Mouse (Mus musculus) left cerebral cortex, adult 11 months (tissue): ENCODE results near the gene Nrxn3.

Experiments used
- DNase-seq: peaks from one replicate; pipeline ENCODE4 v3.0.0; 2022; ENCODE audit warnings: low spot score

The Nrxn3 gene

DNA sequence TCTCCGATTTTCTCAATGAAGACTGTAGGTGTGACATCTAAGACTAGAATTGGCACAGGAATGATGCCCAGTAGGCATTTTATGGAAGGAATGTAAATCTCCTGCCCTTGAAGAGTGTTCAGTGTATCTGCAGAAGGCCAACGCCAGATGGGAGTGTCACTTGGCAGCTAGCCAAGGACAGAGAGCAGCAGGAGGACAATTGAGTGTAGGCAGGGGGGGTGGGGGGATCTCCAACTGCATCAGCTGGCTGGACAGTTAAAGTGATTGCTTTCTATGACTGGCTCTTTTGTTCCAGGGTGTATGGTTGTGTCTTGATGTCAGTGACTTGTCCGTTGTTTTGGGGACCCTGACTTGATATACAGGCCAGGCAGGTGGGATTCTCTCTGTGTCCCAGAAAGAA is 326.6 kb downstream of the Nrxn3 start:
- no peak for DNase-seq

GRCm38 (mm10) chr12:89049686-89050085 is 327.0 kb downstream of the Nrxn3 start:
- DNase-seq = no peak

- DNase-seq = no peak
Observed at GRCm38 (mm10) chr12:89072436-89072835, 349.8 kb downstream of the Nrxn3 start.

GRCm38 (mm10) chr12:89073167-89073743 is 350.6 kb downstream of the Nrxn3 start:
- no peak for DNase-seq

DNA sequence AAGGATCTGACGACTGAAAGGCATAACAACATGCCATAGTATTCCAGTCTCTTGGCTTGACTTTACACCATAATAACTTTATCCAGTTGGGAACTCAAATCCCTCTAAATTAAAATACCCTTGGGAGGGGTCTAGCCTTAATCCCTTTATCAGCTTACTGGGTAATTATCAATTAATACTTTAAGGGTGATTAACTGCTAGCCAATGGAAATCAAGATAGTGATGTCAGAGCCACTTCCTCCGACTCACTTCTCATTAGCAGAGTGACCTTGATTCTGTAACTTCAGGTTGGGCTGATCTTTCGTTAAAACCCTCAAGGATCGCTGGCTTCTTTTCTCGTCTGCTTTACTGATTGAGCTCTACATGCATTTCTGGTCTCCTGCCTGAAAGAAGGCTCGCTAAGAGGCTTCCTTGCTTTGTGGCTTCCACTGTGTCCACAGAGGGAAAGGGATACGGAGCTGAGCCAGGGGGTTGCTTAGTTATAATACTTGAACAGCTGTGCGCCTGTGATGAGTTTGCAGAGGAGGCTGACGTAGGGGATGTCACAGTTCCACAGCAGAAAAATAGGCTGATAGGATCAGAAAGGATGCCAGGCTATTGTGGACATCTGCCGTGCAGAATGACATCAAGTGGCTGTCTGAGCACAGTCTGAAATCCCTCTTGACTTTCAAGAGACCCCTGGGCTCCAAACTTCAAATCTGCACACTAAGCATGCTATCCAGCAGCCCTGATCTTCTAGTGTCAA is 352.0 kb downstream of the Nrxn3 start:
- peak; percentile 22 for DNase-seq

DNA sequence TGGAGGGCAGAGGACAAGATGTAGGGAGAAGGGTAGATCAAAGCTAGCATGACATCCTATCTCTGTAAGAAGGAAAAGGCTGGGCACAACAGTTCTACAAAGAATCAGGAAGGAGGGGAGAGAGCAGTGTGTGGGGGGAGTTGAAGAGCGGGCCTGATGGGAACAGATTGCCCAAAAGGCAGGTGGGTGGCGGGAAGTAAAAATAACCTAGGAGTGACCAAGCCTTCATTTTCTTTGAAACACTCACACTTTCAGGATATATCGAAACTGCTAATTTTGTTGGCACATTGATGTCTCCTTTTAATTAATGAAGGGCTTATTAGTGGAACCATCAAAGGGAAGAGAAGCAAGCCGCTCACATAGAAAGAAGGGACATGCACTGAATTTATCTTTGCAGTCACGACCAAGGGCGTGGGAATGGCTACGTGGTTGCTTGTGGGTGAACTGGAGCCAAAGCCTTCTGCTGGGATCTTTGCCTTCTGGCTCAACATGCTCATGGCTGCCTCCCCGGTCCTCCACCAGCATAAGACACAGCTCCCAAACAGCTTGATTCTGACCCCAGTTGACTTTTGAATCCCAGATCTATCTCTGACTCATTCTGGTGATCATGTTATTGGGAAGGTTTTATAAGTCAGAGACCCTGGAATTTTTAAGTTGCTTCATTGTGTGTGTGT is 371.3 kb downstream of the Nrxn3 start:
- peak; percentile 42 for DNase-seq

- no peak for DNase-seq
Observed at GRCm38 (mm10) chr12:89097561-89097960, 374.9 kb downstream of the Nrxn3 start.

DNA sequence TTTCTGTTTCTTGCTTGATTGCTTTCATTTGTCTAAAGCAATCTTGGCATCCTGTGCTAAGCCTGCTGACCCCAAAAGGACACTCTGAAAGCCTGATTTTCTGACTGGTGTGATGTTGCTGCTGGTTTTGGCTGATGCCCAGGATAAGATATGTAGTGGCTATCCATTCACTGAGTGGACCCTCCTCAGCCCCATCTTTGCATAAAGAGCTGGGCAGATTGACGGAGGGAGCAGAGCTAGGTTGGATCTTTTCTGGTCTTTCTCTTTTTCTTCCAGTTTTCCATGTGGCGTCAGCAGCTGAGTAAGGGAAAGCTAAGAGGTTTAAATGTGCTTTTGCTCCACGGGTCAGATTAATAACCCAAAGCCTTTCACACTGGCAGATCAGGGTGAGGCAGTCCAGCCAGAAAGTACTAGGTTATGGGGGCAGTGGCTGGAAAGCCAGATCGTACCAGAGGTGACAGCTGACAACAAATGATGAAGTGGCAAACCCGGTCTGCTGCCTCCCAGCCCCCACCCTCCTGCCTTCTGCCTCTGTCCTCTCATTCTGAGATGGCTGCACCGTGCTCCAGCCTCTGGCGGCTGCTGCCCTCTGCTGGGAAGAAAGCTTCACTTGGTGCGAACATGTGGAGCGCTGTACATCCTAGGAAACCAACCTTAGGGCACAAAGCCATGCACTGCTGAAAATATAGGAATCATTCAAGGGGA is 383.5 kb downstream of the Nrxn3 start:
- DNase-seq = peak; percentile 73

- DNase-seq = no peak
Observed at GRCm38 (mm10) chr12:89106881-89107584, 384.4 kb downstream of the Nrxn3 start.

- DNase-seq = no peak
Observed at GRCm38 (mm10) chr12:89109779-89110335, 387.2 kb downstream of the Nrxn3 start.

DNA sequence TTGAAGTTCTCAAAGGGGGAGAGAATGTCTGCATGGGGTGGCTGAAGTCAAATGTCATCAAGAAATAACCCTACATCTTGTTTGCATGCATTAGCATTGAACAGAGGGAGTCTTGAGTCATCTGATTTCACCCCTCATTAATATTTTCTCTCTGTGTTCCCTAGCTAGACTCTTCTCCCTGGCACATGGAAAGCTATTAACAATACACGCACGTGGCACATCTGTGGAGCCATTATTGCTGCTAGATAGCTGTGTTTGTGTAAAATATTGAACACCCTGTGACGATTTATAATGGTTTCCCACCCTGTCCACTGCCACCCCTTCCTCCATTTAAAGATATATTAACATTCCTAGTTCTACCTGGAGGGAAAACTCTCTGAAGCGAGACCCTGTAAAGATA is 405.9 kb downstream of the Nrxn3 start:
- DNase-seq = no peak

GRCm38 (mm10) chr12:89129139-89129907 is 406.6 kb downstream of the Nrxn3 start:
- peak; percentile 79 for DNase-seq

GRCm38 (mm10) chr12:89134333-89134732 is 411.7 kb downstream of the Nrxn3 start:
- no peak for DNase-seq

GRCm38 (mm10) chr12:89134774-89135307 is 412.2 kb downstream of the Nrxn3 start:
- no peak for DNase-seq

- no peak for DNase-seq
Observed at GRCm38 (mm10) chr12:89148974-89149411, 426.3 kb downstream of the Nrxn3 start.

DNA sequence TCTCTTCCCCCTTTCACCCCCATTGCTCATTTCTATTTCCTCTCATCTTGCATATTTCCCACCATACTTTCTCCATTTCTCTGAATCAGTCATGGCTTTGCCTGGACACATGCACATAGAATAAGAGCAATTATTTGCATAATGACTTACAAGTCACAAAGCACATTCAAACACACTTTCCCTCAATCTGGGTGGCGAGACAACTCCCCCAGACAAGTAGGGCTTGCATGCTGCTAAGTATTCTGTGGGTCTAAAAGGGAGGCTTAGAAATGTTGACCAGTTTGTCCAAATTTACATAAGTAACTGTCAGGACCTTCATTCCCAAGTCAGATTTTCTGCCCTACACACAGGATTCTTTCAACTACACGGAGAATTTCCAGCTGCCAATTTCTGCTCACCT is 426.8 kb downstream of the Nrxn3 start:
- no peak for DNase-seq

GRCm38 (mm10) chr12:89156086-89156757 is 433.5 kb downstream of the Nrxn3 start:
- no peak for DNase-seq

DNA sequence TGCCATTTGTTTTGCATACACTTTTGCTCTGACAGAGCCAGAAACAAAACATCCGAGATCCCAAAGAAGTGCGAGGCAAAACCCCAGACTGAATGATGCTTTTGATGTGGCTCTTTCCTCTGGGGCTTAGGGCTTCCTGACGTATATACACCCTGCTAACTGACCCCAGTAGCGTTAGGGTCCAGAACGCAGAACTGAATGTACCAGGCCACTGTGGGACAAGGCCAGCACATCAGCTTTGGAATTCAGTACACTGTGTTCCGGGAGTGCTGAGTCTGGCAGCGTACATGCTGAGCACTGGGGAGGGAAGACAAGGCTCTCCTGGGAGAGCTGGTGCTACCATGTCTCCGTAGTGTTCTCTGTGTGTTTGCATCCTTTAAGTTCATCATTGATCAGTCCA is 436.7 kb downstream of the Nrxn3 start:
- no peak for DNase-seq

- no peak for DNase-seq
Observed at GRCm38 (mm10) chr12:89174306-89175159, 451.9 kb downstream of the Nrxn3 start.
